Mouse (Mus musculus): ENCODE results near the gene Qsox1.

Qsox1 gene

GRCm38 (mm10) chr1:155801014-155801991, 11.4 kb downstream of the Qsox1 start:
- DNase-seq (ENCODE audit: low spot score in 2 of 2): no peak

GRCm38 (mm10) chr1:155798000-155798399, 14.7 kb downstream of the Qsox1 start:
- DNase-seq (ENCODE audit: low spot score in 2 of 2): no peak

GRCm38 (mm10) chr1:155797425-155797824, 15.3 kb downstream of the Qsox1 start:
- no peak for DNase-seq (ENCODE audit: low spot score in 2 of 2)

- no peak for DNase-seq (ENCODE audit: low spot score in 2 of 2)
These were observed 15.8 kb downstream of the Qsox1 start for GRCm38 (mm10) chr1:155796757-155797405.

GRCm38 (mm10) chr1:155795791-155796233, 16.9 kb downstream of the Qsox1 start:
- DNase-seq (ENCODE audit: low spot score in 2 of 2): no peak

GRCm38 (mm10) chr1:155794855-155795254, 17.8 kb downstream of the Qsox1 start:
- no peak for DNase-seq (ENCODE audit: low spot score in 2 of 2)

GRCm38 (mm10) chr1:155791919-155792318, 20.8 kb downstream of the Qsox1 start:
- no peak for DNase-seq (ENCODE audit: low spot score in 2 of 2)

- no peak for DNase-seq (ENCODE audit: low spot score in 2 of 2)
These were observed 22.3 kb downstream of the Qsox1 start for GRCm38 (mm10) chr1:155790111-155790974.

GRCm38 (mm10) chr1:155785886-155786285, 26.8 kb downstream of the Qsox1 start:
- no peak for DNase-seq (ENCODE audit: low spot score in 2 of 2)

- DNase-seq (ENCODE audit: low spot score in 2 of 2): peak; percentile 20 to 34
These were observed 28.1 kb downstream of the Qsox1 start for GRCm38 (mm10) chr1:155784343-155785205.

- DNase-seq (ENCODE audit: low spot score in 2 of 2): no peak
These were observed 30.3 kb downstream of the Qsox1 start for GRCm38 (mm10) chr1:155782382-155782781.

GRCm38 (mm10) chr1:155777641-155778625, 34.8 kb downstream of the Qsox1 start:
- peak in 1 of 2 experiments; percentile 16 for DNase-seq (ENCODE audit: low spot score in 2 of 2)

- no peak for DNase-seq (ENCODE audit: low spot score in 2 of 2)
These were observed 53.5 kb downstream of the Qsox1 start for GRCm38 (mm10) chr1:155759167-155759566.

- no peak for DNase-seq (ENCODE audit: low spot score in 2 of 2)
These were observed 54.0 kb downstream of the Qsox1 start for GRCm38 (mm10) chr1:155758711-155759110.

GRCm38 (mm10) chr1:155757621-155758020, 55.1 kb downstream of the Qsox1 start:
- no peak for DNase-seq (ENCODE audit: low spot score in 2 of 2)

GRCm38 (mm10) chr1:155753411-155753810, 59.3 kb downstream of the Qsox1 start:
- no peak for DNase-seq (ENCODE audit: low spot score in 2 of 2)

GRCm38 (mm10) chr1:155751484-155752255, 61.0 kb downstream of the Qsox1 start, which contains the start of gene Lhx4:
Lhx4 (minus strand) TSS chr1:155751684.
- DNase-seq (ENCODE audit: low spot score in 2 of 2): no peak

GRCm38 (mm10) chr1:155750517-155751178, 62.0 kb downstream of the Qsox1 start:
- DNase-seq (ENCODE audit: low spot score in 2 of 2): no peak
